ENCODE assay signal across 8 mouse cellular contexts in the genomic region with DNA sequence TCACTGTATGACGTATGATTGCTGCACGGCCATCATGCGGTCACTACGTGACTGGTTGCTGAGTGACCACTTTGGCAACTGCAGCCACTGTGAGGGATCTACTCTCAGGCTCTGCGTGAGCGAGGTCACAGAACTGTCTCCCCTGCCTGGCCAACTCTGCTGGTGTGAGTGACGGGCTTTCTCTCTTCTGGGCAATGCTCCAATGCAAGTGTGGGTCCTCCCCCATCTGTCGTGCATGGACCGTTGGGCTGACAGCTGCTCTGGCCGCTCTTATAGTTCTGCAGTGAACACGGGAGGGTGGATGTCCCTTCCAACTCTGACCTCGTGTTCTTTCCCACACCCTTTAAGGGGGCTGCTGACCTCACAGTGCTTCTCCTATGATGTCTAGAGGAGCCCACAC. TPM values are rescaled to one million over a fixed set of nuclear protein-coding genes. Genes with fewer than 3 reads are reported as not detected.
DNase-seq lines count a peak whose midpoint lies in the region; ATAC-seq and TF ChIP-seq lines count a peak whose summit lies in the region.
"Had no signal": no experiment of that assay in that cellular context is flagged by ENCODE, and none has a peak within 500 bp of the region (broad histone marks: within the 10 kb centered on the region; RNA-seq: fewer than 3 reads in every experiment).

No protein-coding gene starts in this region.

- WGBS in neural tube, embryonic 13.5 days: 49% methylated on average over 12 of the region's 12 CpGs
- 32% methylated on average over 12 of the region's 12 CpGs for WGBS in kidney, adult 2 months

- H3K27me3 ChIP-seq in neural tube, embryonic 13.5 days: no peaks in the 10 kb centered on the region
- no peaks in the 10 kb centered on the region for H3K27me3 ChIP-seq in kidney, adult 2 months (replicated peaks; ENCODE audit: control insufficient read depth, insufficient read depth, low read length)

- peak; percentile 45 for ATAC-seq in neural tube, embryonic 13.5 days (ENCODE audit: low read depth)

- TF ChIP-seq CTCF in kidney, adult 2 months (conservative IDR thresholded peaks at IDR 0.05; ENCODE audit: insufficient read depth, insufficient read length, low read depth, low read length): no peak

- no peaks in the 10 kb centered on the region for H3K36me3 ChIP-seq in neural tube, embryonic 13.5 days
- H3K36me3 ChIP-seq in kidney, adult 2 months (ENCODE audit: control insufficient read depth, insufficient read depth, low read length): no peaks in the 10 kb centered on the region

- peaks cover 29% of the 10 kb centered on the region for H3K4me1 ChIP-seq in neural tube, embryonic 13.5 days (replicated peaks)
- no peaks in the 10 kb centered on the region; the same call in 1 of the 2 replicates for H3K4me1 ChIP-seq in kidney, adult 2 months (ENCODE audit: control insufficient read depth, insufficient read depth, low read length)

- no peak overlapping the region for H3K9ac ChIP-seq in neural tube, embryonic 13.5 days

- H3K4me3 ChIP-seq in neural tube, embryonic 13.5 days: no peak overlapping the region
- H3K4me3 ChIP-seq in kidney, adult 2 months (ENCODE audit: insufficient read depth, low read depth, low read length): no peak overlapping the region

- peak overlapping the region; percentile 38; the same call in 1 of the 2 replicates for H3K27ac ChIP-seq in neural tube, embryonic 13.5 days (replicated peaks)
- H3K27ac ChIP-seq in kidney, adult 2 months (ENCODE audit: insufficient read depth, low read depth, low read length): peak overlapping the region; percentile 75

- TF ChIP-seq POLR2A in kidney, adult 2 months (IDR thresholded peaks at IDR 0.05; ENCODE audit: low read depth, low read length): no peak

- H3K4me2 ChIP-seq in neural tube, embryonic 13.5 days: no peak overlapping the region

- DNase-seq in neural tube, embryonic 10.5 days (ENCODE audit: extremely low spot score, low spot score): no peak
- peak; percentile 79 for DNase-seq in heart, adult 8-10 months (ENCODE audit: low spot score)
- DNase-seq in kidney, adult 2 months: peak; percentile 82
- DNase-seq in lung, postnatal 14 days: peak; percentile 70
- DNase-seq in urinary bladder, postnatal 36 days (ENCODE audit: low spot score in 2 of 2): no peak
- DNase-seq in layer of hippocampus, adult 9-11 months: no peak

- no peaks in the 10 kb centered on the region for H3K9me3 ChIP-seq in neural tube, embryonic 13.5 days

RNA-seq across cellular contexts. Expression of a gene that starts 6.4 kb away (rescaled TPM):
- 78.3 and 82.0 TPM in 2 replicates for polyA plus RNA-seq in neural tube, embryonic 13.5 days (2015; fragmentation: Nextera tagmentation; extraction: Ambion mirVana)
- 100 to 1,000 TPM; 122 to 172 (median 148) TPM for total RNA-seq in heart, adult 8-10 months (2022)
- 297 and 304 TPM in 2 replicates for polyA plus RNA-seq in kidney, adult 2 months (2012; rRNA removed)

RNA-seq across cellular contexts. Expression of a gene that starts 13.0 kb away (rescaled TPM):
- polyA plus RNA-seq in neural tube, embryonic 13.5 days (2015; fragmentation: Nextera tagmentation; extraction: Ambion mirVana): not detected in 2 replicates
- total RNA-seq in heart, adult 8-10 months (2022): not detected
- not detected in 2 replicates for polyA plus RNA-seq in kidney, adult 2 months (2012; rRNA removed)
- polyA plus RNA-seq: intestine, embryonic 14.5 days had no signal

RNA-seq across cellular contexts. Expression of a gene that starts 30.8 kb away (rescaled TPM):
- polyA plus RNA-seq in neural tube, embryonic 13.5 days (2015; fragmentation: Nextera tagmentation; extraction: Ambion mirVana): 6.0 and 7.4 TPM in 2 replicates
- 10 to 100 TPM; 51.1 to 65.9 (median 60.8) TPM for total RNA-seq in heart, adult 8-10 months (2022)
- 165 and 192 TPM in 2 replicates for polyA plus RNA-seq in kidney, adult 2 months (2012; rRNA removed)

RNA-seq across cellular contexts. Expression of a gene that starts 54.9 kb away (rescaled TPM):
- 91.8 and 101 TPM in 2 replicates for polyA plus RNA-seq in neural tube, embryonic 13.5 days (2015; fragmentation: Nextera tagmentation; extraction: Ambion mirVana)
- 10 to 100 TPM; 15.0 to 26.6 (median 20.9) TPM for total RNA-seq in heart, adult 8-10 months (2022)
- polyA plus RNA-seq in kidney, adult 2 months (2012; rRNA removed): 12.2 and 14.5 TPM in 2 replicates

RNA-seq across cellular contexts. Expression of a gene that starts 56.9 kb away (rescaled TPM):
- polyA plus RNA-seq in neural tube, embryonic 13.5 days (2015; fragmentation: Nextera tagmentation; extraction: Ambion mirVana): 19.3 and 20.5 TPM in 2 replicates
- total RNA-seq in heart, adult 8-10 months (2022): 10 to 100 TPM; 22.2 to 36.5 (median 29.1) TPM
- polyA plus RNA-seq in kidney, adult 2 months (2012; rRNA removed): 16.1 and 17.7 TPM in 2 replicates

Comparison
In these comparisons a context has a peak if more than half of its experiments do, and no peak if none do; other contexts are left out.
1. DNase-seq: peak in heart, adult 8-10 months (single experiment), kidney, adult 2 months (single experiment) and lung, postnatal 14 days (single experiment); none in neural tube, embryonic 10.5 days (single experiment), urinary bladder, postnatal 36 days (0 of 2) and layer of hippocampus, adult 9-11 months (single experiment).
2. RNA of a gene that starts 30.8 kb away (polyA plus RNA-seq): 165 to 192 TPM in kidney, adult 2 months; 6.0 to 7.4 TPM in neural tube, embryonic 13.5 days; every median in the first group is over 10 times any median in the second.